Mouse (Mus musculus) adrenal gland, adult 2 months (tissue): ENCODE measurements at regions not wholly inside any gene's neighbourhood (a gene's known extent, or its start where the extent isn't known, plus 50 kb on each side); places are given as distances from the start of the nearest gene placed in this dataset.
A peak's percentile ranks its signal among the peaks of the same experiment; 100 is the strongest.

Experiments
- DNase-seq: peaks from one replicate; pipeline ENCODE4 v3.0.0; 2021

DNA sequence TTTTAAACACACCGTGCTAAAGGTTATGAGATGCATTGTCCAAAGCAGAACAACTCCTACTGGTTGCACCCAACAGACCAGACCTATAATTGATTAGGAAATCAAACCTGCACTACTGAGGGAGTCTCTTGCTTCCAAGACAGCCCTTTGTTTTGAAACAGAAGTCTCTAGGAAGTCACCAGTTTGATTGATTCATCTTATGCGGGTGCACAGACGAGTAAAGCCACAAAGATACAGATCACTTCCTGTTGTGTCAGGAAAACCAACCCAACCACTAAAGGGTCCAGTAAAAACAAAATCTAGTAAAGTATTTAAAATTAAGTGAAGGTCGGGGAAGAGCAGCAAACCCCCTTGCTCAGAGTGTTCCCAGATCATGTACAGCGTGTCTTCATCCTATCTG lies 58.3 kb upstream of the N6amt1 start:
- DNase-seq: no peak

DNA sequence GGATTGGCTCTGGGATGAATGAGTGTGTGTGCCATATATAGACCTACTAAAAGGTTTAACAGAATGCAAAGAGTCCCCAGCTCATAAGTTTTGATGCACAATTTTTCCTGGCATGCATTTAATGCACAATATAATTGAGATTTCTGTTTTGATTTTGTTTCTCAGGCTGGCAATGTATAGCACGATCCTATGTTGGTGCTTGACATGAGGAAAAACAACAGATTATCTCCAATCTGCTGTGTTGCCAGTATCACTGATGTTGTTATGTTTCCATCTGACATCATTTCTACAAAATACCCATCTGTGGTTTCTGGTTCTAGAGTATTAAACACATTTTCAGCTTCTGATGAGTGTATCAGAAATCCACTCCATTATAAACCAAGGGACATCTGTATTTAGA lies 61.2 kb upstream of the N6amt1 start:
- DNase-seq: no peak

DNA sequence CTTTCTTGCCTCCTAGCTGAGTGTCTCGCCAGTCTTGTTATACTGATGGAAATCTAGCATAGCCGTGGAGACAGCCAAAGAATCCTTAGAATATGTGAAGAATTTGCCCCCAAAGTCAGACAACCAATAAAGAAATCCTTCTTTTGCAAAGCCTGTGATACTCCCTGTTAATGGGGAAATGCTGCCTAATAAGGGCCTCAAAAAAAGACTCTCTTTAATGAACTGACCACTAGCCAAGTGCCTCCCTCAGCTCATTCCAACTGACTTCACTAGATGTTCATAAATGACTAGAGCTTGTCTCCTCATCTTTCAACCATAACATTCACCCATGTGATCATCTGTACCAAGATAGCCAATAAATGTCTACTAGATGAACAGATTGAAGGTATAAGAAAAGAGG lies 62.3 kb upstream of the N6amt1 start:
- DNase-seq: no peak

DNA sequence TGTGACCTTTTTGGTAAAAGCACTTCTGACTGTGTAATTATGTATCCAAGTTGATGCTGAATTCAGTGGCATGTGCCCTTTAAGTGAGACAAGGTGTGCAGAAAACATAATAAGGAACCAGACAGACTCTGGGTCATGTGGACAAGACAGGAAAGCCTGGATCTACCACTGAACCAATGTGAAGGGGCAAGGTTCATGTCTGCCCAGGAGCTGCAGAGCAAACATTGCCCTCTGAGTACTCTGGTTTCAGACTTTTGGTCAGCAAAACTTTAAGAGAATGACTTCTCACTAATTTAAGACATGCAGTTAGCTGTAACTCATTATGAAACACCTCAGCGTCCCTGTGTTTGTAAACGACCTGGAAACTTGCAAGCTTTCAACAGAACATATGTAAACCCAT lies 68.3 kb upstream of the N6amt1 start:
- no peak for DNase-seq

DNA sequence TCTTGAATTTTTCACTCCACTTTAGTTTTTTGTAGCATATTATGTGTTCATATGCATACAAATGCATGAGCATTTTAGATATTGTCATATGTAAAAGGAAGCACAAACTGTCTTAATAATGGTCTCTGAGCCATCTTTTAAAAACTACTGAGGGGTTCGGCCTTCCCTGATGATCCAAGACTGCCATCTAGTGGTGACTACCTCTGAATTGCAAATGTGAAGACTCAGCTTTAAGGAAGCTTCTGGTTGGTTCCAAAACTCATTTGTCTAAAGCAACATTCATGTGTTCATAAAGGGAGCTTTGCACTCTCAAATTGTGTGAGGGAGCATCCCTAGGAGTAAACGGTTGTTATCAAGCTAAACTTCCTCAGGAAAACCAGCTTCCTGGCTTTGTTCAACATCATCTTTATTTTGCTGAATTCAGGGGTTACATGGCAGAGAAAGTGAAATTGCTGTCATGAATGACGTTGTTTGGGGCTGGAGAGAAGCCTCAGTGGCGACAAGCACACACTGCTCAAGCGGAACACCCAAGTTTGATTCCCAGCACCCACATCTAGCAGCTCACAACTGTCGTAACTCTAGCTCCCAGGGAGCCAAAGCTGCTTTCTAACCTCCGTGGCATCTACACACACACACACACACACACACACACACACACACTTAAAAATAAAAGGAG lies 69.0 kb upstream of the N6amt1 start:
- DNase-seq: no peak

DNA sequence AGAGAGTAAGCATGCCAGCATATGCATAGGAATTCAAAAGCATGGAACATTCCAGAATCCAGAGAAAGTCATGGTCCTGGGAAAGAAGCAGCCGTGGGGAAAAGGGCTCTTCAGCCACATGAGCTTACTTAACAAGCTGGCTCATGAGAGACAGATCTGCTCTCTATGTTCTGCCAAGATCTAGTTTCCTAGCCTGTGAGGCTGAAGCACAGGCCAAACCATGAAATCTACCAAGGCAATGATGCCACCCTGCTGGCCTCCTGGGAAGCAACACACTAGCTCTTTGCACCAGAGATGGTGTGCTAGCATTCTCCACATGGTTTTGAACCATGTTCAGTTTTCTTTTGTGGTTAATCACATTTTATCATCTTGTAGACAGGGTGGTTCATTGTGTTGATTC lies 75.5 kb upstream of the N6amt1 start:
- no peak for DNase-seq

DNA sequence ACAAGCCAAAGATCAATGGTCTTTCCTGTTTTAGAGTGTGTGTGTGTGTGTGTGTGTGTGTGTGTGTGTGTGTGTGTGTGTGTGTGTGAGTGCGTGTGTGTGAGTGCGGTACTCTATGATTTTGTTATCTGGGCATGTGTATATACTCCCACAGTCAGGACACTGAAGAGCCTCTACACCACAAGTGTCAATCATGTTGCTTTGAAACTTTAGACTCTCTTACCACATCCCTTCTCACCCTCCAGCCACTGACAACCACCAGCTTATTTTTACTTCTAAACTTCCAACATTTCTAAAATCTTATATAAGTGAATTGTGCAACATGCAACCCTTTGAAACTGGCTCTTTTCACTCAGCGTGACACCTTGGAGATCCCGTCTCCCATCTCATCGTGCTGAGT lies 81.6 kb upstream of the N6amt1 start:
- DNase-seq: no peak

DNA sequence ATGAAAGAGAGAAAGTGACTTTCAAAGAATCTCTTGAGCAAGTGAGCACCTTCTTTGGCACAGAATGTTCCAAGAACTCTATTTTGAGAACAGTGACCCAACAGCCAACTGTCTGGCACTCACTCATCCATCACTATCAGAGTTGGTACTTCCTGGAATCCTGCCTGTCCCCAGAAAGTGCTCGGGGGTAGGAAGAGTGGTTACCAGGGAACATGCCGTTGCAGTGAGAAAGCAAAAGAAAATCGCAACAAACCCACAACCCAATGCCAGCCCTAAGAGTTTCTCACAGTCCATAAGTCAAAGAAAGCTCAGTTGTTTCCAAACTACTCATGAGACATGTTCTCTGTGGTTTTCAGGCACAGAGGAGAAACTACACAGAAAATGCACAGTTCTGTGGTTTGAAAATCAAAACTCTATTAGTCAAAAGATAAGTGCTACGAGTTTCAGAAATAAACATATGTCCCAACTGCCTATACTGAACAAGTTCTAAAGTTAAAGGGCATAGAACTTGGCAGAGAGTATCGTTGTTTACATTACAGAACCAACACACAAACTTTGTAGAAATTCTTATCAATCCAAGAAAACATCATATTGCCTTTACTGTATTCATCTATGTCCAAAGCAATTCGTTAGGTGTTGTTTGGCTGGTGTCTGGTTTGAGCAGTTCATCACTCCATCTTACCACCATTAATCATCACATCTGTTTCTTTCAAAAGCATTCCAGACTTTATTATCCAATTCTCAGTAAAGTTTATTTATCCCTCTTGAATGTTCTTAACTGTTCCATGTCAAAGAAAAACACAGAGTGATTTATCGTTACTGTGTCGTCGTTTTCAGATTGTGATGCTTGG lies 85.8 kb upstream of the N6amt1 start:
- no peak for DNase-seq

DNA sequence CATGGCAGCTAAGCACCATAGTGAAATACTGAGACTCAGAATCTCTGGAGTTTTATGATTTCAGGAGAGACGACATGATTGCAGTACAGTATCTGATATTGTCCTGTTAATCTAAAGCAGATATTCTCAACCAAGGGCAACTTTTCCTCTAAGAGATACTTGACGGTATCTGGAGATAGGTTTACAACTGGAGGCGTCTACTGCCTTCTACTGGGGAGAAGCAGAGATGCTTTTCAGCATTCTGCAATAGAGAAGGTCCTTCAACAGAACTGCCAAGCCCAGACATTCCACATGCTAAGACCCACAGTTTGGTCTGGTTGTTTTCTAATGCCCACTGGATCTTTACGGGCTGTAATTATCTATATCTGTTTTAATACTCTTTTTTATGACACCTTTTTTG lies 86.5 kb upstream of the N6amt1 start:
- no peak for DNase-seq

DNA sequence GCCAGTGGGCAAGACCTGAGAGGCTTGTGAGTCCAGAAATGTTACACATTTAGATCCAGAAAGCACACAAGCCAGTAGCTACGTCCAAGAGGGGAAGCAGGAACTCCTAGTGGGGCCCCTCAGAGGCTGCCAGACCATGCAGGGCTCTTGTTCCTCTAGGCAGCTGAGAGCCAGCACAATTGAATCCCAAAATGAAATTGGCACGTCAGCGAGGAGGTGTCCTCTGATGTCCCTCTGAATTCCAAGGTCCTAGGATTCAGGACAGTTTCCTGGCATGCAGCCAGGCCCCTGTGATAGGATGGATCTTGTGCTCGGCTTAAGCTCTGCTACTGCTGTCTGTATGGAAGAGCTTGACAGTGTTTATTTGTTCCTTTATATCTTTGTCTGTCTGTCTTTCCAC lies 90.4 kb upstream of the N6amt1 start:
- DNase-seq: peak; percentile 70

DNA sequence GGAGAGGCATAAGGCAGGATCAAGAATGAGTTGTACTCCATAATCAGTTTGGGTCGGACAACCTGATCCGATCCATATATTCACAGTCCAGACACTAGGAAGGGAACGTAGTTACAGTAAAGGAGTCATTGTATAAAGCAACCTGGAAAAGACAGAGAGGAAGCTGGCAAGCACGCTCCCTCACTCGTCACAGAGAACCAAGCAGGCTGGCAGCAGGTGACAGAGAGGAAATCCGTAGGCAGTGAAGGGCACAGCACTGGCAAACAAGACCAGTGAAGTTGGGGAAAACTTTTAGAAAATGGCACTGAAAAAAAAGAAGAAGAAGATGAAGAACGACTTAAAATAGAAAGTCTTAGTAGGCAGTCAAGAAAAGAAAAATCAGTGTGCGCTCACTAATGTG lies 90.9 kb upstream of the N6amt1 start:
- DNase-seq: no peak

DNA sequence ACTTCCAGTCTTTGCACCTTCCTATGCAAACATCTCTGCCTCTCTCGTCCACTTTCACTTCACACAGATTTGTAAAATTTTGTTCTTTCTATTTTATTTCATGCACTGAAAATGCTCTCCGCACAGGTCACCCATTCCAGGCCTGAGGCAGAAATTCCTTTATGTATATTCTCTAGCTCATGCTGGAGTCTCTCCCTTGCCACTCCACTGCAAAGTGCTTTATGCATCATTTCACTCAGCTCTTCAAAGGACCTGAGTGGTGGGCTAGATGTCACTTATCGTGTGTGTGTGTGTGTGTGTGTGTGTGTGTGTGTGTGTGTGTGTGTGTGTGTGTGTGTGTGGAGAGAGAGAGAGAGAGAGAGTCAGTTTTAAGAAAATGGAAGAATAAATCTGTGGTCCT lies 91.5 kb upstream of the N6amt1 start:
- no peak for DNase-seq

DNA sequence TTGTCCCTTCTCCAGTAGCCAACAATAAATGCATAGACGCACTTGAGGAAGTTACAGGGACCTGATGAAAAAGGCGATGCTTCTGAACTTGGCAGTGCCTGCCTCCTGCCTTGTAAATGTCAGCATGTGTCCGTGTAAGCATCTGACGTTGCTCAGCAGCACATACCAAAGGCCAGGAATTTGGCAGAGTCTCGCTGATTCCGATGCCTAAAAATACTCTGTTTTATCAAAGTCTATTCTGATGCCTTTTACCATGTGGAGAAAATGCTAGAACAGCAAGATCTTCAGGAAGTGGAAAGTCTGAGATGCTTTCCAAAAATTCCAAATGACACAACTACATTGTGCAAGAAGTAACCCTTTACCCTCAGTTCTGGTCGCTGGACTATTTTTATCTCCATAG lies 92.5 kb upstream of the N6amt1 start:
- DNase-seq: peak; percentile 71

DNA sequence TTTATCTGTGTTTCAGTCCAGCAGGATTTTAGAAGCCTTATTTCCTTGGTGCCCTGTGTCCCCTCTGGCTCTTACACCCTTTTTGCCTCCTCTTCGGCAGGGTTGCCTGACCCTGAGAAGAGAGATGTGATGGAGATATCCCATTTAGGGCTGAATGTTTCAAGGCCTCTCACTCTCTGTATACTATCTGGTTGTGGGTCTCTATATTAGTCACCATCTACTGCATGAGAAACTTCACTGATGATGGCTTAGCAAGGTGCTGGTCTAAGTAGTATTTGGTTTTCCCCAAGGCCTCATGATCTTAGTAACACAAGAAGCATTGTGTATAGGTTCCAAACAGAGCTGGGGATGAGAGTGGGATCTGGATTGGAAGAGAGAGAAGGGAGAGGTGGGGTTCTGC lies 99.2 kb upstream of the N6amt1 start:
- DNase-seq: no peak

DNA sequence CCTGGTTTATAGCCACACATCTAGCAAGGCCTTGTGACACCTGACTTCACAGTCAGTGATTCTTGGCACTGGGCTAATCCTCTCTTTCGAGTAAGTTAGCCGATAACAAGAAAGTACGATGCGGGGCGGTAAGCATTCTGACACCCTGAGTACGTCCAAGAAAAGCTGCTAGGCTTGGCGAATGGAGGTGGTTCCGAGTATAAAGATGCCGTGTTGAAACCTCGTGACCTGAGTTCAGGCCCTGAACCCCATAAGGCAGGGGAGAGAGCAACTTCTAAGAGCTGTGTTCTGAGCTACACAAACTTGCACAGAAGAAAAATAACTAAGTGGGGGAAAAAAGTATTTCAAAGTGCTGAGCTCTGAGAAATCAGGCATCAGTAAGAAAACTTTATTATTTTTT lies 103.5 kb upstream of the N6amt1 start:
- DNase-seq: no peak

DNA sequence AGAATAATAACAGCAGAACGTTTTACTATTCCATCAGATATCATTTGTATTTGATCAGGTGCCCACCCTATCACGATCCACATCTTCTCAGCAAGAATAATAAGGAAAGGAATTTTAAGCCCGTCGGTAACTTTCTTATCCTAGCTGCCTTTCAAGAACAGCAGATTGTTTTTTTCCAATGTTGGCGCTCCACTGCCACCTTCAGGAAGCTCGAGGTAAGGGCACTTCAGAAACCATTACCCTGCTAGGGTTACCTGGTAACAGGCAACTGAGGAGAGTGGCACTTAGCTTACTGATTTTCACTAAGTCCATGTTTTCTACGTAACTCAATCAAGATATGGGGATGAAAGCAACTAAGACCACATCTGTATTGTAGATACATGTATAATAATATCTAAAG lies 104.1 kb upstream of the N6amt1 start:
- DNase-seq: peak; percentile 27

DNA sequence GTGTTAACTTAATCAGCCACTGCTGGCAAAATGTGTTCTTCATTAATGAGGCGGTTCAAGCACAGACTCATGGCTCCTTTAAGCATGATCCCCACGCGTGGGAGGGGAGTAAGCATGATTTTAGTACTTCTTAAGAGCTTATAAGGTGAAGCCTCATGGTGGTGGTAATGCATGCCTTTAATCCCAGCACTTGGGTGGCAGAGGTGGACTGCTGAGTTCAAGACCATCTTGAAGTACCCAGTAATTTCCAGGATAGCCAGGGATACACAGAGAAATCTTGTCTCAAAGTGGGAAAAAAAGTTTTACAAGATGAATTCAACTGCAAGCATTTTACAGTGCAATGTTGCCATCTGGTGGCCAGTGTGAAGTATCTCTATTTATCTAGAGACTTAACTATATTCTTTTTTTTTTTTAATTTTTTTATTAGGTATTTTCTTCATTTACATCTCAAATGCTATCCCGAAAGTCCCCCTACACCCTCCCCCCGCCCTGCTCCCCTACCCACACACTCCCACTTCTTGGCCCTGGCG lies 105.4 kb upstream of the N6amt1 start:
- no peak for DNase-seq

DNA sequence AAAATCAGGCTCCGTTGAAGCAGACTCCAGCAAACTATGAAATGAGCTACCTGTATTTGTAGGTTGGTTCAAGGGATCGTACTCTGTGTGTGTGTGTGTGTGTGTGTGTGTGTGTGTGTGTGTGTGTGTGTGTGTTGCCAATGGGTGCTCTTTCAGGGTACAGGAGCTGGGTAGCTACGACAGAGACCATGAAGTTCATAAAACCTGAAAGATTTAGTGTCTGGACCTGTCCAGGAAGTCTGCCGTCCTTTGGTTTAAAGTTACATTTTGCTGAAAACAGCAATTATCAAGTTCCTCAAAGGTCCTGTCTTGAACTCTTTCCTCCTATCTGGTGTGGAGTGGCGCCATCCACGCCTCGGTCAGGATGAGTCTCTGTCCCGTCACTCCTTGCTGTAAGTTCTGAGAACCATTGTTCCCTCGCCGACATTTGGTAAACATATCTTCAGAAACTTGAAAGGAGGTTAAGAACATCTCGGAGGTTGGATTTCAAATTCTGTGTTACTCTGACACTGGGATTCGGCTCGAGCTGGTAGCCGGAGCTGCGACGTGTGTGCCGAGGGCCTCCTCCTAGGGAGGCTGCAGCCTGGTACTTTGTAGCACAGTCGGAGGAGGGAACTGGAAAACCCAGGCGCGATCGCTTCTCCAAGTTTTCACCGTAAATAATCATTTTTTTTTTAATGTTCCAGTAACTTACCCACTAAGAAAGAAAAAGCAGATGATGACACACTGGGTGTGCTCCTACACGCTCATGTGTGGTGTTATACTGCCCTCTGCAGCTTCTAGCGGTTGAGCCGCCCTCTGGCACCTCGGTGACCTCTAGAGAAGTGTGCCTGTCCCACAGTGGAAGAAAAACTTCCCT lies 107.8 kb upstream of the N6amt1 start:
- peak; percentile 64 for DNase-seq

DNA sequence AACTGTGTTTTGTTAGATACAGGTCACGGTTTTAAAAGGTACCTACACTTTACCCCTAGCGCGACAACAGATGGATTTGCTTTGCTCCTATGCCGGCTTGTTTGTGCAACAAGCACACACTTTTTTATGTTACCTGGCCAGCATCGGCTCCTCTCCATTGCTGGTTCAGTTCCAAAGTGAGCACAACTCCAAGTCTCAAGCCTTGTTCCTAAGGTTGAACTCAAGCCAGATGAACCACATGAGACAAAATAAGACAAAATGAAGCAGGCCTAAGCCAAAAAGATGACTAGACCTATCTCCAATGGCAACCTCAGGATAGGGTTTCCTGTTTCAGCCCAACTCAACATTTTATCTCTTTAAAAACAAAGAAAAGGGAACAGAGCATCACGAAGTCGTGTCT lies 108.5 kb upstream of the N6amt1 start:
- no peak for DNase-seq

DNA sequence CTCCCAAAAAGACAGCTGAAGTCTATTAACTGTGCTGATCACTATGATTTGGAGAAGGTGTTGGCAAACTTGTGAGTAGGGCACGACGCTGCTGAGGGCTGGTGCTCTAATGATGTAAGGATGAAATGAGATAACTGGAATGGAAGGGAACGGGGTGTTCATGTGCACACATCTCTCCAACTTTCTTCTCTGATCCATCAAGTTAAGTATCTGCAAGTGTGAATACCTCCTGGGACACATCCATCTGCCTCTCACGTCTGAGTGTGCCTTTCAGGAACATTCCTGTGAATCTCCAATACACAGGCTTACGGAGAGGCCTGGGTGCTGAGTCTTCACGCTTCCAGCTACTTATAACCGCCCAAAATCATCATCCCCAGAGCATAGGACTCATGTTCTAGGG lies 112.0 kb upstream of the N6amt1 start:
- DNase-seq: no peak

DNA sequence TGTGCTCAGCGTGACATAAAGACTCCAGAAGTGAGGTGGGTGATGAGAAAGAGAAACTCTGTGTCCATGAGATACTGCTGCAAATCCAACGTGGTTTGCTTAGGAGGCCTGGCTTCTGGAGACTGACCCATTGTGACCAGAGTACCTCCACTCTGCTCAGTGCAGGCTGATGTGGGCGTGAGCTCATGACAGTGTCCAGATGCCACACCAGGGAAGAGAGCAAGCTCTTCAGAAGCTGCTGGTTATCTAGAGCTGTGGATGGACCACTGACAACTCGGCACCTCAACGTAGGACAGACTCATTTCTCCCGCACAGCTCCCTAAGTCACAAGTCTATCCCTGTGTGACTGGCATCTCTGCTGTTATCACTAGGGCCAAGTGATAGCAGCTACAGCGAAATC lies 114.9 kb upstream of the N6amt1 start:
- no peak for DNase-seq

DNA sequence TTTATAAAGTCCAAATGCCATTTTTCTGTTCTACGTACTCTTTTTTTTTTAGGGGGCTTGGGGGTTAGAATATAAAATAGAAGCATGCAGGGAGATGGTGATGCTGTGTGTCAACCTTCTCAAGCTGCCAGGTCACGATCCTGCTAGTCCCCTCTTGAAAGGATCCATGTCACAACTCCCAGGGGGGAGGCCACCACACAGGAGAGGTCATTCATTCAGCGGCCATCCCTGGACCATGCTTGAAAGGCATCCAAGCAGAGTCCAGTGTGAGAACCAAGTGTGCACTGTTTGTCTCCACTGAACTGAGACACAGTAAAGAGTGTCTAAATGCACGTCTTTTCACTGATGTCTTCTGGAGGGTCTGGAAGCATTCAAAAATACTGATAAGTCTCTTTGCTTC lies 119.8 kb upstream of the N6amt1 start:
- DNase-seq: no peak

DNA sequence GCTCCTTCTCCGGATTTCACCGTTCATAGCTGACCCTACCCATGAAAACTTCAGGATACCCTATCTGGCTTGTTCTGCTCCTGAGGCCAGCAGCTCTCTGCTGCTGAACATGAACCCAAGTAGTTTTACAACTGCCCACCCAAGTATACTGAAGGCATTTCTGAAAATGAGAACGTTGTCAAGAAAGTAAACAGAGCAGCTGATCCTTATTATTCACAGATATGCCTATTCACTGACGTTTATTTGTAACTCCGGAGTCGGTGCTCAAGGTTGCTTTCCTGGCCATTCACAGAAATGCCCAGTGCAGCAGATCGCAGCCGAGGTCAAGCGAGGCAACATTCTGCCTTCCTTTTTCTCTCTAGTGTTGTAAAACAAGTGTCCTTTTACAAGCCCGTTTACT lies 128.4 kb upstream of the N6amt1 start:
- peak; percentile 28 for DNase-seq
